Mouse (Mus musculus) olfactory bulb, adult 2 months (tissue): ENCODE results near the gene Klk6. TPM values are rescaled to one million over a fixed set of nuclear protein-coding genes. Genes with fewer than 3 reads are reported as not detected.
A peak's percentile ranks its signal among the peaks of the same experiment; 100 is the strongest.

Source experiments
- H3K27ac ChIP-seq: fragments of 200-500 bp; 2 replicates; pipeline ENCODE4 v1.5.1; 2012; ENCODE audit warnings: low read depth, low read length; ENCODE audit not compliant: insufficient read depth
- H3K4me1 ChIP-seq: fragments of 200-500 bp; 2 replicates; pipeline ENCODE4 v1.6.1; 2012; ENCODE audit warnings: low read length; ENCODE audit not compliant: control insufficient read depth, insufficient read depth
- H3K4me3 ChIP-seq: fragments of 200-500 bp; 2 replicates; pipeline ENCODE4 v1.5.1; 2012; ENCODE audit warnings: mild to moderate bottlenecking, low read depth, low read length, moderate library complexity; ENCODE audit not compliant: insufficient read depth
- CTCF ChIP-seq: fragments of 200-500 bp; IDR thresholded peaks from 2 replicates; pipeline ENCODE4 v1.5.1; 2012; ENCODE audit warnings: low read depth, mild to moderate bottlenecking, low read length, moderate library complexity; ENCODE audit not compliant: insufficient read depth
- POLR2A ChIP-seq: fragments of 200-500 bp; IDR thresholded peaks from 2 replicates; pipeline ENCODE4 v1.6.1; 2012; ENCODE audit warnings: mild to moderate bottlenecking, low read depth, low read length, moderate library complexity; ENCODE audit not compliant: insufficient read depth
- WGBS: fragments of 180-500 bp; shearing (Covaris S2); methylation state at CpG from one replicate; pipeline ENCODE4 v1.1.7; 2018; 5-methylcytosine and 5-hydroxymethylcytosine counted together
- polyA plus RNA-seq: library from polyadenylated mRNA; stranded (reverse); fragments of >200 nt; gene quantifications from 2 replicates; pipeline ENCODE4 v1.2.4, GENCODE M21; 2012; ENCODE audit warnings: low replicate concordance; ENCODE audit not compliant: missing spikeins, insufficient read depth, insufficient read length

The Klk6 gene
- polyA plus RNA-seq, 1 experiment = not detected

DNA sequence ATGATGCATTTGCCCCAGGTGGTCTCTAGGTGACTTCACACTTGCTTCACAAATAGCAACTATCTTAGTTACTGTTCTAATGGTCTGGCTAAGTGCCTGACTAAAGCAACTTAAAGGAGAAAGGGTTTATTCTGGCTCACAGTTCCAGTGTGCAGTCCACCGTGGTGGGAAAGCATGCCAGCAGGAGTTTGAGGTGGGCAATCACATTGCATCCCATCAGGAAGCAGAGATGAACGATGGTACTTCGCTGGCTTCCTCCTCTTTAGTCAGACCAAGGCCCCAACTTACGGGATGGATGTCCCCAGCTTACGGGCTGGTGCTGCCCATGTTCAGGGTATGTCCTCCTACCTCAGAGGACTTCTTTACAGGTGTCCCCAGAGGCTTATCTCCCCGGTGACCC is 27.3 kb downstream of the Klk6 start:
- H3K4me3 ChIP-seq = no peak overlapping the region
- H3K4me1 ChIP-seq = no peaks in the 10 kb centered on the region
- H3K27ac ChIP-seq = no peak overlapping the region
- 93% methylated on average over 6 of the region's 6 CpGs for WGBS
- no peak for TF ChIP-seq POLR2A
- TF ChIP-seq CTCF = no peak

DNA sequence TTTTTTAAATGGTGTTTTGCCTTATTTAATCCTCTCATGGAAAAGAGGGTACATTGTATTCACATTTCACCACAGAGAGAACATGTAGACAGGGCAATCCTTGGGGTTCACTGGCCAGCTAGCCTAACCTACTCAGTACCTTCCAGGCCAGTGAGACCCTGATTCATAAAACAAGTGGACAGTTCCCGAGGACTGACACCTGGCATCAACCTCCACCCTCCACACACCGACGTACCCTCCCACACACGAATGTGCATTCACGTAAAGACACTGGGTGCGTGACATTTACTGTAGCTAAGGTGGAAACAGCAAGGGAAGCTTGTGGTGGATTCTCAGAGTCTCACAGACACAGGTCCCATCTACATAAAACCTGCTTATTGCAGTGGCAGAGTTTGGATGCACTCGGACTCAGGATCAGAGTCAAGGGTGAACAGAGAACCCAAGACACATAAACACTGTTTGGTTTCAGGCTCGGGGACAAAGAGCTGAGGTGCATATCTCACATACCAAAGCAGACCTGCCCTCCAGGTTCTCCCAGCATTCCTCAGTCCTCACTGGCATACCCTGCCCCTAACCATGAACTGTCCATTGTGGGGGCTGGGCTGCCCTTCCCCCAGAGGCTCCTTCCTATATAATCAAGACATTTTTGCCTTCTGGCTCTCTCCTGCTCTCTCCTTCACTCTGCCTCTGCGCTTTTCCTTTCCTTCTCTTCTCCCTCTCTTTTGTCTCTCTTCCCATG is 30.5 kb downstream of the Klk6 start:
- TF ChIP-seq CTCF = no peak
- no peak for TF ChIP-seq POLR2A
- H3K4me3 ChIP-seq = no peak overlapping the region
- no peak overlapping the region for H3K27ac ChIP-seq
- 84% methylated on average over 9 of the region's 9 CpGs for WGBS
- H3K4me1 ChIP-seq = no peaks in the 10 kb centered on the region

DNA sequence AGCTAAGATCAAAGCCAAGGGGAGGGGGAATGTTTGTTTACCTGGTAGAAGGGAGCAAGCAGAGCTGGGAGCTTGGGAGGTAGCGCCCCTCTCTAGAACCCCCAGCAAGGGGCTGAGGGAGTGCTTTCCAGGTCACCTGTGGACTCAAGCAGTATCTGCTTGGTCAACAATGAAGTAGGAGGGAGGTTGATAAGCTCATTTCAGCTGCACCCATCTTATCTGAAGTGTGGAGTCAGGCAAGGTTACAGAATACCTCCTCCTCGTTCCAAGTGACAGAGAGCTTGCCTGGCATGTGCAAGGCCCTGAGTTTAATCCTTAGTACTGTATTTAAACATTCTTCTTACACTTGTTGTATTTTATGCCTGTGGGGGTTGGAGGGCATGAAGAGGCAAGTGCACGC is 31.4 kb downstream of the Klk6 start:
- 76% methylated on average over 3 of the region's 3 CpGs for WGBS
- no peak overlapping the region for H3K27ac ChIP-seq
- no peak overlapping the region for H3K4me3 ChIP-seq
- no peaks in the 10 kb centered on the region for H3K4me1 ChIP-seq
- no peak for TF ChIP-seq POLR2A
- no peak for TF ChIP-seq CTCF

DNA sequence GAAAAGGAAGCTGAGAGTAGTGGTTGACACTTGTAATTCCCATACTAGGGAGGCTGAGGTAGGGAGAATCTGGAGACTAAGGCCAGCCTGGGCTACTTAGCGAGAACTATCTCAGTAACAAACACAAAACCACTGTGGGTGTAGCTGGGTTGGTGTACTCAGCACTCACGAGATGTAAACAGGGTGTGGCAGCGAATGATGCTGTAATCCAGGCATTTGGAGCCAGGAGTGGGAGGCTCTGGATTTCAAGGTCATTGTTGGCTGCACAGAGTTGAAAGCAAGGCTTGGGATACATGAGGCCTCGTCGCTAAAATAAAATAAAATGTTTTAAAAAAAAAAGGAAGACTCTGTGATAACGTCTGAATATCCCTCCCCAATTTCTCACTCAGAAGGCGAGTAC is 32.0 kb downstream of the Klk6 start:
- WGBS = 83% methylated on average over 7 of the region's 7 CpGs
- no peak overlapping the region for H3K27ac ChIP-seq
- no peaks in the 10 kb centered on the region for H3K4me1 ChIP-seq
- H3K4me3 ChIP-seq = no peak overlapping the region
- TF ChIP-seq POLR2A (no peak), CTCF (no peak)

- Histone ChIP-seq H3K4me3 (no peak overlapping the region), H3K4me1 (no peaks in the 10 kb centered on the region), H3K27ac (no peak overlapping the region)
- WGBS = 92% methylated on average over 12 of the region's 12 CpGs
- no peak for TF ChIP-seq CTCF
- TF ChIP-seq POLR2A = no peak
Measured at GRCm38 (mm10) chr7:43857501-43857900, 33.2 kb downstream of the Klk6 start.

DNA sequence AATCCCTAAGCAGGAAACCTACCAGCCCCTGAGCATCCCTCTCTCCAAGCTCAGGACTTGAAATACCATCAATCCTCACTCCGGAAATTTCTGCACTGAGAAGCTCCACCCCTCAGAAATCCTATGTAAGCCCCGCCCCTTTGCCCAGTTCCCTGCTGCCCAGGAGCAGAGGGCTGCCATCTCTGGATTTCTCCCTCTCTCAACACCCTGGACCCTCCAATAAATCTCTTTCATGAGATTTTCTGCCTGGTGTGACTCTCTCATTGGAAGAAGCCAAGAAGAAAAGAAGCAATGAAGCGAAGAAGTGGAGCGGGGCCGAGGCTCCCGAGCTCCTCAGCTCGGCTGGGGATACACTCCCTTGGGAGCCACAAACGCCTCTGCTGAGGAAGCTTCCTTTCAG is 36.1 kb downstream of the Klk6 start:
- WGBS = 31% methylated on average over 8 of the region's 8 CpGs
- no peak overlapping the region for H3K27ac ChIP-seq
- no peak overlapping the region for H3K4me3 ChIP-seq
- no peak for TF ChIP-seq POLR2A
- TF ChIP-seq CTCF = no peak
- no peaks in the 10 kb centered on the region for H3K4me1 ChIP-seq

GRCm38 (mm10) chr7:43873237-43873636 is 48.9 kb downstream of the Klk6 start:
- no peaks in the 10 kb centered on the region for H3K4me1 ChIP-seq
- TF ChIP-seq CTCF = peak; percentile 62
- TF ChIP-seq POLR2A = no peak
- H3K4me3 ChIP-seq = no peak overlapping the region
- H3K27ac ChIP-seq = no peak overlapping the region
- WGBS = under 1% methylated on average over 10 of the region's 10 CpGs

- Histone ChIP-seq H3K27ac (no peak overlapping the region), H3K4me1 (no peaks in the 10 kb centered on the region), H3K4me3 (no peak overlapping the region)
- WGBS = 72% methylated on average over 3 of the region's 3 CpGs
- TF ChIP-seq CTCF (no peak), POLR2A (no peak)
Measured at GRCm38 (mm10) chr7:43873674-43874073, 49.4 kb downstream of the Klk6 start.

GRCm38 (mm10) chr7:43874868-43875375 is 50.6 kb downstream of the Klk6 start:
- H3K4me1 ChIP-seq = no peaks in the 10 kb centered on the region
- no peak overlapping the region for H3K4me3 ChIP-seq
- H3K27ac ChIP-seq = no peak overlapping the region
- 84% methylated on average over 6 of the region's 6 CpGs for whole genome bisulfite sequencing
- TF ChIP-seq CTCF (no peak), POLR2A (no peak)
